Mouse (Mus musculus) adrenal gland, postnatal 4 days (tissue): Measurements from ENCODE around the gene B3gnt7. TPM values are rescaled to one million over a fixed set of nuclear protein-coding genes. Genes with fewer than 3 reads are reported as not detected.
"Not testable (repeated sequence)": the region's sequence is repeated elsewhere in the genome, so short reads cannot be mapped to it uniquely, and the experiment has no call there.

ENCODE experiments used
- DNase-seq, 2 experiments: peaks; one replicate each; pipeline ENCODE4 v3.0.0; 2021 to 2022; ENCODE audit warnings: low spot score in 2 of 2, mixed read lengths in 2 of 2
- total RNA-seq, 2 experiments: library from RNA; stranded (reverse); gene quantifications; 2 replicates each; pipeline ENCODE4 v1.2.3; 2021

Gene B3gnt7
- total RNA-seq, 2 experiments from 2014 or later = 0.96 to 2.2 TPM

GRCm38 (mm10) chr1:86301221-86302091 is 1.2 kb upstream of the B3gnt7 start:
- no peak for DNase-seq

GRCm38 (mm10) chr1:86303063-86303872 is 636 bp downstream of the B3gnt7 start:
- peak in 1 of 2 experiments; percentile 34 for DNase-seq

GRCm38 (mm10) chr1:86303873-86304250 is 1.2 kb downstream of the B3gnt7 start:
- DNase-seq = no peak

GRCm38 (mm10) chr1:86306686-86307085 is 4.1 kb downstream of the B3gnt7 start:
- DNase-seq = no peak

GRCm38 (mm10) chr1:86307177-86307762 is 4.6 kb downstream of the B3gnt7 start:
- DNase-seq = no peak

- DNase-seq = no peak
Measured at GRCm38 (mm10) chr1:86307871-86308641, 5.4 kb downstream of the B3gnt7 start.

GRCm38 (mm10) chr1:86309270-86309833 is 6.7 kb downstream of the B3gnt7 start:
- DNase-seq = no peak

- DNase-seq = no peak
Measured at GRCm38 (mm10) chr1:86310536-86311310, 8.1 kb downstream of the B3gnt7 start.

GRCm38 (mm10) chr1:86311467-86312005 is 8.9 kb downstream of the B3gnt7 start:
- DNase-seq = no peak

- no peak for DNase-seq
Measured at GRCm38 (mm10) chr1:86312269-86312668, 9.6 kb downstream of the B3gnt7 start.

- DNase-seq = no peak
Measured at GRCm38 (mm10) chr1:86313096-86313771, 10.6 kb downstream of the B3gnt7 start.

- DNase-seq = no peak
Measured at GRCm38 (mm10) chr1:86313772-86314125, 11.1 kb downstream of the B3gnt7 start.

GRCm38 (mm10) chr1:86320822-86321413 is 18.3 kb downstream of the B3gnt7 start:
- no peak for DNase-seq

GRCm38 (mm10) chr1:86336330-86336729 is 33.7 kb downstream of the B3gnt7 start:
- no peak for DNase-seq

GRCm38 (mm10) chr1:86339156-86339812 is 36.7 kb downstream of the B3gnt7 start:
- peak; percentile 16 to 64 for DNase-seq

- DNase-seq = not testable (repeated sequence)
Measured at GRCm38 (mm10) chr1:86341096-86341495, 38.5 kb downstream of the B3gnt7 start.

GRCm38 (mm10) chr1:86342371-86342770 is 39.7 kb downstream of the B3gnt7 start:
- no peak for DNase-seq

- no peak for DNase-seq
Measured at GRCm38 (mm10) chr1:86343087-86343645, 40.5 kb downstream of the B3gnt7 start.
